Mouse (Mus musculus) intestine, embryonic 14.5 days (tissue): ENCODE data around the gene Arl5c. TPM values are rescaled to one million over a fixed set of nuclear protein-coding genes. Genes with fewer than 3 reads are reported as not detected.

ENCODE experiments used
- ATAC-seq: fragments of 200-750 bp; cut with Nextera tagmentation; replicated peaks from 2 replicates; pipeline ENCODE4 v1.8.0; 2017; ENCODE audit warnings: low read depth, moderate number of reproducible peaks, moderate TSS enrichment, moderate library complexity; ENCODE audit not compliant: low FRiP score, low TSS enrichment
- DNase-seq: peaks from one replicate; pipeline ENCODE4 v3.0.0-alpha.2; 2018; ENCODE audit warnings: low spot score
- H3K27ac ChIP-seq: fragments of 300-500 bp; sonication (generic); 2 replicates; pipeline ENCODE4 v1.5.1; 2014; ENCODE audit warnings: low read depth, mild to moderate bottlenecking, control low read depth
- H3K27me3 ChIP-seq: fragments of 300-500 bp; sonication (generic); replicated peaks from 2 replicates; pipeline ENCODE4 v1.6.1; 2014; ENCODE audit warnings: low read length, control low read depth; ENCODE audit not compliant: control insufficient read depth, insufficient read depth
- H3K36me3 ChIP-seq: fragments of 300-500 bp; sonication (generic); 2 replicates; pipeline ENCODE4 v1.6.1; 2014; ENCODE audit warnings: low read length, control low read depth; ENCODE audit not compliant: control insufficient read depth, insufficient read depth
- H3K4me1 ChIP-seq: fragments of 300-500 bp; sonication (generic); replicated peaks from 2 replicates; pipeline ENCODE4 v1.6.1; 2014; ENCODE audit warnings: low read length, control low read depth, mixed read lengths; ENCODE audit not compliant: control insufficient read depth, insufficient read depth
- H3K4me2 ChIP-seq: fragments of 300-500 bp; sonication (generic); 2 replicates; pipeline ENCODE4 v1.6.1; 2014; ENCODE audit warnings: low read length
- H3K4me3 ChIP-seq: fragments of 300-500 bp; sonication (generic); 2 replicates; pipeline ENCODE4 v1.5.1; 2014; ENCODE audit warnings: low read depth, low read length, control low read depth, mixed read lengths
- H3K9ac ChIP-seq: fragments of 300-500 bp; sonication (generic); 2 replicates; pipeline ENCODE4 v1.6.1; 2014; ENCODE audit warnings: mild to moderate bottlenecking, low read length
- H3K9me3 ChIP-seq: fragments of 300-500 bp; sonication (generic); 2 replicates; pipeline ENCODE4 v1.6.1; 2016; ENCODE audit warnings: low read length, control low read depth; ENCODE audit not compliant: control insufficient read depth
- WGBS: fragments of 180-500 bp; shearing (Covaris S2); extraction: QIAGEN DNeasy Blood & Tissue Kit; methylation state at CpG from one replicate; pipeline ENCODE4 v1.1.7; 2014; 5-methylcytosine and 5-hydroxymethylcytosine counted together
- polyA plus RNA-seq: library from polyadenylated mRNA; unstranded; fragments of >200 nt; fragmentation: Nextera tagmentation; extraction: Ambion mirVana; gene quantifications from 2 replicates; pipeline ENCODE4 v1.2.1, GENCODE M21; 2014

Gene Arl5c
- polyA plus RNA-seq, 1 experiment from 2014 or later, result 13.8 TPM

GRCm38 (mm10) chr11:98001986-98002385 lies 6.0 kb upstream of the Arl5c start:
- 51% methylated on average over 6 of the region's 6 CpGs for WGBS
- H3K9me3 ChIP-seq, result no peaks in the 10 kb centered on the region
- H3K27ac ChIP-seq, result no peak overlapping the region
- H3K9ac ChIP-seq, result no peak overlapping the region
- H3K4me1 ChIP-seq, result no peaks in the 10 kb centered on the region
- no peak overlapping the region for H3K4me3 ChIP-seq
- H3K4me2 ChIP-seq, result no peak overlapping the region
- ATAC-seq (no peak), DNase-seq (no peak)
- H3K27me3 ChIP-seq, result peaks cover 16% of the 10 kb centered on the region; the same call in 1 of the 2 replicates
- H3K36me3 ChIP-seq, result peaks cover 14% of the 10 kb centered on the region; the same call in 1 of the 2 replicates

- Histone ChIP-seq H3K9me3 (no peaks in the 10 kb centered on the region), H3K27ac (no peak overlapping the region), H3K27me3 (peaks cover 16% of the 10 kb centered on the region; the same call in 1 of the 2 replicates), H3K4me3 (no peak overlapping the region), H3K4me1 (no peaks in the 10 kb centered on the region), H3K36me3 (0 out of 2 replicates have a peak, but pooled peaks cover 12% of the 10 kb centered on the region), H3K4me2 (no peak overlapping the region), H3K9ac (no peak overlapping the region)
- DNase-seq, result no peak
- WGBS, result 37% methylated on average over 11 of the region's 11 CpGs
- no peak for ATAC-seq
These were observed 5.4 kb upstream of the Arl5c start for GRCm38 (mm10) chr11:98001351-98001824.

- 22% methylated on average over 7 of the region's 7 CpGs for WGBS
- H3K36me3 ChIP-seq, result 0 out of 2 replicates have a peak, but pooled peaks cover 12% of the 10 kb centered on the region
- no peaks in the 10 kb centered on the region for H3K4me1 ChIP-seq
- H3K9me3 ChIP-seq, result no peaks in the 10 kb centered on the region
- no peak overlapping the region for H3K4me2 ChIP-seq
- ATAC-seq (no peak), DNase-seq (no peak)
- H3K9ac ChIP-seq, result no peak overlapping the region
- H3K27ac ChIP-seq, result no peak overlapping the region
- H3K27me3 ChIP-seq, result peaks cover 16% of the 10 kb centered on the region; the same call in 1 of the 2 replicates
- no peak overlapping the region for H3K4me3 ChIP-seq
These were observed 4.6 kb upstream of the Arl5c start for GRCm38 (mm10) chr11:98000378-98001140.

GRCm38 (mm10) chr11:97999748-98000147 lies 3.8 kb upstream of the Arl5c start:
- no peak for DNase-seq
- Histone ChIP-seq H3K4me3 (no peak overlapping the region), H3K9ac (no peak overlapping the region), H3K9me3 (no peaks in the 10 kb centered on the region), H3K27me3 (peaks cover 16% of the 10 kb centered on the region; the same call in 1 of the 2 replicates), H3K27ac (no peak overlapping the region), H3K4me2 (no peak overlapping the region), H3K36me3 (0 out of 2 replicates have a peak, but pooled peaks cover 9% of the 10 kb centered on the region), H3K4me1 (peaks cover 5% of the 10 kb centered on the region; the same call in 1 of the 2 replicates)
- ATAC-seq, result no peak
- WGBS, result 57% methylated on average over 5 of the region's 5 CpGs

GRCm38 (mm10) chr11:97998898-97999608 lies 3.1 kb upstream of the Arl5c start:
- Histone ChIP-seq H3K27me3 (peaks cover 16% of the 10 kb centered on the region; the same call in 1 of the 2 replicates), H3K36me3 (0 out of 2 replicates have a peak, but pooled peaks cover 6% of the 10 kb centered on the region), H3K4me1 (peaks cover 5% of the 10 kb centered on the region; the same call in 1 of the 2 replicates), H3K4me2 (no peak overlapping the region), H3K9me3 (no peaks in the 10 kb centered on the region), H3K27ac (no peak overlapping the region), H3K9ac (no peak overlapping the region), H3K4me3 (no peak overlapping the region)
- 60% methylated on average over 7 of the region's 7 CpGs for WGBS
- DNase-seq (no peak), ATAC-seq (no peak)

GRCm38 (mm10) chr11:97998074-97998793 lies 2.3 kb upstream of the Arl5c start:
- WGBS, result 77% methylated on average over 11 of the region's 11 CpGs
- no peak overlapping the region for H3K27ac ChIP-seq
- 0 out of 2 replicates have a peak, but pooled peaks cover 6% of the 10 kb centered on the region for H3K36me3 ChIP-seq
- H3K4me3 ChIP-seq, result no peak overlapping the region
- H3K4me1 ChIP-seq, result peaks cover 5% of the 10 kb centered on the region; the same call in 1 of the 2 replicates
- ATAC-seq (no peak), DNase-seq (no peak)
- H3K27me3 ChIP-seq, result peaks cover 16% of the 10 kb centered on the region; the same call in 1 of the 2 replicates
- H3K9ac ChIP-seq, result no peak overlapping the region
- H3K9me3 ChIP-seq, result no peaks in the 10 kb centered on the region
- no peak overlapping the region for H3K4me2 ChIP-seq

GRCm38 (mm10) chr11:97997387-97997960 lies 1.5 kb upstream of the Arl5c start:
- no peak overlapping the region for H3K27ac ChIP-seq
- WGBS, result 79% methylated on average over 8 of the region's 8 CpGs
- no peak overlapping the region for H3K9ac ChIP-seq
- H3K27me3 ChIP-seq, result peaks cover 16% of the 10 kb centered on the region; the same call in 1 of the 2 replicates
- no peak for DNase-seq
- no peak for ATAC-seq
- no peak overlapping the region for H3K4me2 ChIP-seq
- H3K9me3 ChIP-seq, result no peaks in the 10 kb centered on the region
- H3K36me3 ChIP-seq, result no peaks in the 10 kb centered on the region
- H3K4me3 ChIP-seq, result no peak overlapping the region
- H3K4me1 ChIP-seq, result peaks cover 5% of the 10 kb centered on the region; the same call in 1 of the 2 replicates

- Histone ChIP-seq H3K4me1 (peaks cover 5% of the 10 kb centered on the region; the same call in 1 of the 2 replicates), H3K36me3 (no peaks in the 10 kb centered on the region), H3K9ac (no peak overlapping the region), H3K4me2 (no peak overlapping the region), H3K4me3 (no peak overlapping the region), H3K9me3 (no peaks in the 10 kb centered on the region), H3K27ac (no peak overlapping the region), H3K27me3 (peaks cover 9% of the 10 kb centered on the region; the same call in 1 of the 2 replicates)
- WGBS, result 67% methylated on average over 1 of the region's 1 CpGs
- no peak for ATAC-seq
- DNase-seq, result no peak
These were observed 710 bp upstream of the Arl5c start for GRCm38 (mm10) chr11:97996691-97997090.
